Mouse (Mus musculus) midbrain, embryonic 10.5 days (tissue): ENCODE results near the gene Lce1a2. TPM values are rescaled to one million over a fixed set of nuclear protein-coding genes. Genes with fewer than 3 reads are reported as not detected.

ENCODE experiments used
- DNase-seq: peaks from one replicate; pipeline ENCODE4 v3.0.0-alpha.2; 2017; ENCODE audit warnings: low spot score
- H3K27ac ChIP-seq: fragments of 300-500 bp; sonication (generic); replicated peaks from 2 replicates; pipeline ENCODE4 v1.5.1; 2016; ENCODE audit warnings: mild to moderate bottlenecking
- H3K27me3 ChIP-seq: fragments of 300-500 bp; sonication (generic); 2 replicates; pipeline ENCODE4 v1.6.1; 2016; ENCODE audit warnings: low read depth, mild to moderate bottlenecking; ENCODE audit not compliant: poor library complexity, severe bottlenecking
- H3K36me3 ChIP-seq: fragments of 300-500 bp; sonication (generic); 2 replicates; pipeline ENCODE4 v1.6.1; 2016; ENCODE audit warnings: mild to moderate bottlenecking, moderate library complexity
- H3K4me1 ChIP-seq: fragments of 300-500 bp; sonication (generic); 2 replicates; pipeline ENCODE4 v1.6.1; 2016
- H3K4me3 ChIP-seq: fragments of 300-500 bp; sonication (generic); 2 replicates; pipeline ENCODE4 v1.5.1; 2016; ENCODE audit warnings: mild to moderate bottlenecking, moderate library complexity
- H3K9me3 ChIP-seq: fragments of 300-500 bp; sonication (generic); replicated peaks from 2 replicates; pipeline ENCODE4 v1.6.1; 2016; ENCODE audit warnings: mild to moderate bottlenecking
- WGBS: fragments of 180-500 bp; shearing (Covaris S2); methylation state at CpG from one replicate; pipeline ENCODE4 v1.1.7; 2016; 5-methylcytosine and 5-hydroxymethylcytosine counted together
- polyA plus RNA-seq: library from polyadenylated mRNA; unstranded; fragments of >200 nt; fragmentation: Nextera tagmentation; extraction: Ambion mirVana; gene quantifications from 2 replicates; pipeline ENCODE4 v1.2.1, GENCODE M21; 2016

Gene Lce1a2
- polyA plus RNA-seq, 1 experiment from 2014 or later, result not detected

GRCm38 (mm10) chr3:92621560-92621959, 48.6 kb downstream of the Lce1a2 start, which contains the start of gene Lce6a:
Gene Lce6a (minus strand): TSS chr3:92621660.
- Histone ChIP-seq H3K4me3 (no peak within 1 kb of the TSS), H3K27me3 (no peaks in the 10 kb centered on the region), H3K9me3 (no peaks in the 10 kb centered on the region), H3K4me1 (peaks cover 4% of the 10 kb centered on the region), H3K27ac (no peak within 1 kb of the TSS), H3K36me3 (no peaks in the 10 kb centered on the region)
- WGBS, result 87% methylated on average over 2 of the region's 2 CpGs
- no peak for DNase-seq

Other genes starting within 250 kb of the Lce1a2 start
- gene Gm9774, start 240.9 kb downstream of the Lce1a2 start, polyA plus RNA-seq, result 9.1 and 11.4 TPM in 2 replicates
- not detected in 2 replicates for gene Sprr2k, start 237.7 kb downstream of the Lce1a2 start, polyA plus RNA-seq
- gene Sprr1b, start 231.5 kb downstream of the Lce1a2 start, polyA plus RNA-seq, result not detected in 2 replicates
- gene Sprr3, start 211.6 kb downstream of the Lce1a2 start, polyA plus RNA-seq, result not detected in 2 replicates
- gene Sprr1a, start 184.4 kb downstream of the Lce1a2 start, polyA plus RNA-seq, result not detected in 2 replicates
- gene Sprr4, start 169.8 kb downstream of the Lce1a2 start, polyA plus RNA-seq, result not detected in 2 replicates
- not detected in 2 replicates for gene 2310046K23Rik, start 135.8 kb downstream of the Lce1a2 start, polyA plus RNA-seq
- gene Ivl, start 96.6 kb downstream of the Lce1a2 start, polyA plus RNA-seq, result 0.11 TPM in 1 of 2 replicates, not detected in the other
- not detected in 2 replicates for gene Smcp, start 81.3 kb downstream of the Lce1a2 start, polyA plus RNA-seq
- not detected in 2 replicates for gene 2210017I01Rik, start 62.8 kb downstream of the Lce1a2 start, polyA plus RNA-seq
- gene Lce6a, start 48.7 kb downstream of the Lce1a2 start, polyA plus RNA-seq, result not detected in 2 replicates
- not detected in 2 replicates for gene Lce1a1, start 22.0 kb downstream of the Lce1a2 start, polyA plus RNA-seq
- gene Lce1b, start 13.4 kb downstream of the Lce1a2 start, polyA plus RNA-seq, result not detected in 2 replicates
- not detected in 2 replicates for gene Lce1c, start 8.9 kb upstream of the Lce1a2 start, polyA plus RNA-seq
- not detected in 2 replicates for gene Lce1d, start 16.9 kb upstream of the Lce1a2 start, polyA plus RNA-seq
- not detected in 2 replicates for gene Lce1e, start 38.8 kb upstream of the Lce1a2 start, polyA plus RNA-seq
- not detected in 2 replicates for gene Lce1f, start 50.0 kb upstream of the Lce1a2 start, polyA plus RNA-seq
- gene Gm38119, start 68.8 kb upstream of the Lce1a2 start, polyA plus RNA-seq, result not detected in 2 replicates
- not detected in 2 replicates for gene Lce1g, start 82.0 kb upstream of the Lce1a2 start, polyA plus RNA-seq
- gene Lce1h, start 94.8 kb upstream of the Lce1a2 start, polyA plus RNA-seq, result not detected in 2 replicates
- not detected in 2 replicates for gene Lce1i, start 108.6 kb upstream of the Lce1a2 start, polyA plus RNA-seq
- not detected in 2 replicates for gene Lce1j, start 120.2 kb upstream of the Lce1a2 start, polyA plus RNA-seq
- not detected in 2 replicates for gene Lce1k, start 137.6 kb upstream of the Lce1a2 start, polyA plus RNA-seq
- gene Kprp, start 156.9 kb upstream of the Lce1a2 start, polyA plus RNA-seq, result not detected in 2 replicates
- gene Lce1l, start 181.0 kb upstream of the Lce1a2 start, polyA plus RNA-seq, result not detected in 2 replicates
- gene 2310050C09Rik, start 199.9 kb upstream of the Lce1a2 start, polyA plus RNA-seq, result not detected in 2 replicates